Mouse (Mus musculus): Measurements from ENCODE around the gene Dcaf5.

Dcaf5 gene

DNA sequence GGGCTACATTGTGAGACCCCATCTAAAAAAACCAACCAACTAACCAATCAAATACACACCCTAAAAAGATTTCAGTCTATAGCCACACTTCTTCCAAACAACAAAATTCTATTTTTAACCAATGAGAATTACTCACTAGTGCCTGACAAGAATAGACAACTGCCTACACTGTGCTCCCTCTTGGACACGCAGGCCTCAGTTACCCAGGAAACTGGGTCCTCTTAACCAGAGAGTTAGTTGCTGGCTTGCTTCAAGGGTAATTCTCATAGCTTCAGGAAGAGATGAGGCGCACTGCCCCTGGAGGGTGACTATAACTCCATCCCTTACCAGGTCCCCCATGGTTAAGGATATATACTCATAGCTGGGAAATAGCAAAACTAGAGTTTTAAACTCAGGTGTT lies 95.5 kb downstream of the Dcaf5 start:
- DNase-seq (ENCODE audit: low spot score in 2 of 2): peak; percentile 15 to 42

GRCm38 (mm10) chr12:80334162-80334561 lies 102.2 kb downstream of the Dcaf5 start:
- DNase-seq (ENCODE audit: low spot score in 2 of 2): no peak

DNA sequence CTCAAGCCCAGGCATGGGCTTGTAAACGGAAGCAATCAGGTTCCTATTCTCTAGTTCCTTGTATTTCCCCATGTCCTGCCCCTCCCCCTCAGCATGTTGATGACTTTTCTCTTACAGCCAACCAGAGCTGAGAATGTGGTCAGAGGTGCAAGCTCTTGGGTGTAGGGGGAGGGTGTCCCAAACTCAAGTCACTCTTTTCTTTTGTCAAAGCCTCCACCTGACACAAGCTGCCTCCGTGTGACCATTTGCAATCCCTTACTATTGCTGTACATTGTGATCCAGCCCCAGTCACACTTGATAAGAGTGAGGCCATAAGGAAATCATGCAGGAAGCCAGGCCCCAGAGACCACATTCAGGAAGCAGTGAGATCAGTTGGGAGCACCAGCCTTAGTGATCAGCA lies 104.8 kb downstream of the Dcaf5 start:
- no peak for DNase-seq (ENCODE audit: low spot score in 2 of 2)

DNA sequence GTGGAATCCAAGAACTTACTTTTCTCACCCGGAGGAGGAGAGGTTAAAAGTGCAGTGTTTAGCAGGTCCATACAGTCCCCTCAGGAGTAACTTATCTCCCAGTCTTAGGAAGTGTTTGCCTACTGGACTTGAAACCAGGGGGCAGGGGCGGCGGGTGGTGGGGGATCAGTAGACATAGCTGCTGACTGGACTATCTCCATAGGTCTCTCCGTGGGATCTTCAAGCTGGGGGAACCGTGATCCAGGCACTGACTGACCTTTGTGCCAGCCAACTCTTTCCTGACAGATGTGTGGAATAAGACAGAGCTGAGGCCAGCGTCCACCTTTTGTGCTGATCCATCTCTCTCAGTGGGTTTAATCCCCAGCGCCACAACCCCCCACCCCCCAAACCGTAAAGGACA lies 105.6 kb downstream of the Dcaf5 start:
- no peak for DNase-seq (ENCODE audit: low spot score in 2 of 2)

GRCm38 (mm10) chr12:80329641-80330040 lies 106.8 kb downstream of the Dcaf5 start:
- no peak for DNase-seq (ENCODE audit: low spot score in 2 of 2)

DNA sequence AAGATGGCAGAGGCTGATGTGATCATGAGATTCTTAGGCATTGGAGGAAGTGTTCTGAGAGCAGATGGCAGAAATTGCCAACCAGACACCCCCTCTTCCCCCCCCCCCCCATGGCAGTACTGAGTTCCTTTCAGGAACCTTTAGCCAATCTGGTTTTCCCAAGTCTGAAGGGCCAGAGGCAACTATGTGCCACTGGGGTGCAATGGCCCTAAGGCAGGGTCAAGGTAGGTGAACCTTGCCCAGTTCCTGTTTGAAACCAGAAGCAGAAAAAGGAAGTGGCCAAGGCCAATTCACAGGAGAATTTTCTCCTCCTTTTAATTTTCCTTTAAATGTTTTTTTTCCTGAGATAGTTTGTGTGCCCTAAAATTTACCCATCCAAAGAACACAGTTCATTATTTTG lies 110.4 kb downstream of the Dcaf5 start:
- DNase-seq (ENCODE audit: low spot score in 2 of 2): no peak

- no peak for DNase-seq (ENCODE audit: low spot score in 2 of 2)
These were observed 111.6 kb downstream of the Dcaf5 start for GRCm38 (mm10) chr12:80324785-80325131.

DNA sequence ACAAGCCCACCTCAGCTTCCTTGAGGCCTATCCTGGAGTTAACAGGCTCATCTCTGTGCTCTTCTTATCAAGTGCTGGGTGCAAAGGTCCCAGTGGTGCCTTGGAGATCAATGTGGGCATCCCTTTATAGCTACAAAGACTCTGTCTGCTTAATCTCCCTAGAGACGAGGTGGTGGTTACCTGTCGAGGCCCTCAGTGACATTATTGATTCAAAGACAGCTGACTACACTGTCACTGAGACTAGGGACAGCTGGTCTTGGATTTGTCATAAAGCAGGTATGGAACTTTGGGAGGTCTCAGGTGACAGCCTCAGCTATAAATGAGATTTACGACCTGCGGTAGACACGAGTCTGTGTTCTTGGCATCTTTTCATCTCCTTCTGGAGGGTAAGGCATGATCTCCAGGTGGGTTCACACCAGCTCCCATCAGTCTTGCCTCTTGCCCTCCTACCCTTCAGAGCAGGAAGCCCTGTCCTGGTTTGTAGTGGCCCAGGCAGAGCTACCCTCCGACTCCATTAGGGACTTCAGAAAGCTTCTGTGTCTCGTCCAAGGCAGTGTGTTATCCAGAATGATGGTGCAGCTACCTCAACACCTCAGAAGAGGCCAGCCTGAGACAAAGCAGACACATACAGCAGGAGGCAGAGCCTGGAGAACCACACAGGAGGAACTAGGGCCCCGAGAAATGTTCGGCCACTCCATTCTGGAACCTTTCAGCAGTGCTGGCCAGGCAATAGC lies 112.2 kb downstream of the Dcaf5 start:
- no peak for DNase-seq (ENCODE audit: low spot score in 2 of 2)

- no peak for DNase-seq (ENCODE audit: low spot score in 2 of 2)
These were observed 112.9 kb downstream of the Dcaf5 start for GRCm38 (mm10) chr12:80323371-80324050.

DNA sequence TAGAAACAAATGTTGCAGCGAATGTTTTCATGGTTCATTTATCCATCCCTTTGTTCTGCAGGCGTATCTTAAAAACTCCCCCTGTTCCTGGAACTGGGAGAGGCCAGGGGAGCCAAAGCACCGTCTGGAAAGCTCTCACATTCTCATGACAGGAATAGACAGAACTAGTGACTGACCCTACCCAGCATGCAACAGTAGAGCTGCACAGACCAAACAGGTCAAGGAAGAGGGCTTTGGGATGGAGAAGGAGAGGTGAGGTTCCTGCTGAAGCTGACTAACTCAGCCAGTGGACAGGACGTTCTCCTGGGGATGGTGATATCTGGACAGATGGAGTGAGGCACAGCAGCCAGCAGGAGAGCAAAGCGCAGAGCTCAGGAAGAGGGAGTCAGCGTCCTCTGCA lies 113.9 kb downstream of the Dcaf5 start:
- no peak for DNase-seq (ENCODE audit: low spot score in 2 of 2)

DNA sequence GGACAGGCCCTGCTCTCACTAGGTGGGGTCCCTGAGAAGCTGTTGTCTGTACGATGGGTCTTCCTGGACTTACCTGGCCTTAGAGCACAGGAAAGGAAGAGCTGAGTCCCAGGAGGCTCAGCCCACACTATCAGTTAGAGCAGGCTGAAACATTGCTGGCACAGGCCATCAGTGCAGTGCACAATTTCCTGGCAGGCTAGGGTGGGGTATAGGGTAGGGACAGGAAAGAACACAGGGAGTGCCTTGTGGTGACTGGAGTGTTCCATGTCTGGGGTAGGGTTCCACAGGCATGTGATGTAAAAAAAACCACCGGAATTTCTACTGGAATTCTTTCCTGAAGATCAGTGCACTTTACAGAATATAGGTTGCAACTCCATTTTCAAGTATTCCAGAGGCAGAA lies 117.3 kb downstream of the Dcaf5 start:
- DNase-seq (ENCODE audit: low spot score in 2 of 2): no peak

- DNase-seq (ENCODE audit: low spot score in 2 of 2): no peak
These were observed 121.1 kb downstream of the Dcaf5 start for GRCm38 (mm10) chr12:80315321-80315720.

GRCm38 (mm10) chr12:80311959-80312669 lies 124.3 kb downstream of the Dcaf5 start:
- no peak for DNase-seq (ENCODE audit: low spot score in 2 of 2)

DNA sequence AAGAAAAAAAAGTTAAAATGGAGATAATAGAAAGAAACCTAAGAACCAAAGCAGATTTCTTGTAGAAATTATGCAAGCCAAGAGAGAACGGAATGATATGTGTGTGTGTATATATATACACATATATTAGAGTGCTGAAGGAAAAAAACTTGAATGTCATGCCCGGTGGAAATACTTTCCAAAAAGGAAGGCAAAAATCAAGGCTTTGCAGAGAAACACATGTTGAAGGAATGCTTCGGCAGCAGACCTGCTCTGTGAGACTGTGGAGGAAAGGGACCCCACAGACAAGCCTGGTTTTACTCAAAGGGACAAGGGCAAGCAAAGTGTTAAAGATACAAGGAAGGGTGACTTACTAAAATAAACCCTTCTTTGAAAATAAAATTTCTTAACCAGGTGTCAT lies 128.8 kb downstream of the Dcaf5 start:
- DNase-seq (ENCODE audit: low spot score in 2 of 2): no peak

DNA sequence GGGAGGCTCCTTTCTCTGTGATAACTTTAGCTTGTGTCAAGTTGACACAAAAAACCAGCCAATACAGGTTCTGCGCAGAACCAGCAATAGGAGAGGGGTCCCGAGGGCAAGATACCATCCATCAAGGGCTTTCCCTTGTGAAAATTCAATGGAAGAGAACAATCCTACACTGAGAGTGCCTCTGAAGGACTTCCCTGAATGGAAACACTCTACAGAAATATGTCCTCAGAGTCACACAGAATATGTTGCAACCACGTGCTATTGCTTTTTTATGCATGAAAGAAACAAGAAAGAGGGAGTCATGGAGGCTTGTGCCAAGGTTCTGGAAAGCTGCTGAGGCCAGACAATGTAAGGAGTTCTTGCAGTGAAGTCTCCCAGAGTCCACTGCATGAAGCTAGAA lies 131.9 kb downstream of the Dcaf5 start:
- no peak for DNase-seq (ENCODE audit: low spot score in 2 of 2)

- DNase-seq (ENCODE audit: low spot score in 2 of 2): no peak
These were observed 135.5 kb downstream of the Dcaf5 start for GRCm38 (mm10) chr12:80300833-80301456.

- no peak for DNase-seq (ENCODE audit: low spot score in 2 of 2)
These were observed 137.7 kb downstream of the Dcaf5 start for GRCm38 (mm10) chr12:80298714-80299113.

DNA sequence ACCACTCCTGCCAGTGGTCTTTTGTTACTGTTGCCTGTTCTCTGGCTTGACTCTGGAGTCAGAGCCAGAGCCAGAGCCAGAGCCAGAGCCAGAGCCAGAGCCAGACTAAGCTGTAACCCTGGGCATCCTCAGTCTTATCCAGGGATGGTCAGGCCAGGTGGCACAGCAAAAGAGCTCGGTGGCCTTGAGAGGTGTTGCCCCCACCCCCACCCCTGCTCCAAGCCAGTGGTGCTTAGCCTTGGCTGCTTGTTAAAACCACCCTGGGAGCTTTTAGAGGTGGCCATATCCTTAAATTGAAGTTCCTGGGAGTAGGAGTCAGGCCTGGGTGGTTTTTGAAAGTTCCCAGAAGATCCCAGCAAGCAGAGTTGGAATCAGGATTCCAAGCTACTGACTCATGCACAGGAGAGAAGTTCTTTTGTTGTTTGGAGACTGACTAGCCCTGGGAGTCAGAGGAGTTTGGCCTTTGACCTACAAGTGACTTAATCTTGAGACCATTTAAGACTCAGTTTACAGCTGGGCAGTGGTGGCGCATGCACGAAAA lies 144.4 kb downstream of the Dcaf5 start:
- no peak for DNase-seq (ENCODE audit: low spot score in 2 of 2)

- no peak for DNase-seq (ENCODE audit: low spot score in 2 of 2)
These were observed 145.4 kb downstream of the Dcaf5 start for GRCm38 (mm10) chr12:80290964-80291363.

DNA sequence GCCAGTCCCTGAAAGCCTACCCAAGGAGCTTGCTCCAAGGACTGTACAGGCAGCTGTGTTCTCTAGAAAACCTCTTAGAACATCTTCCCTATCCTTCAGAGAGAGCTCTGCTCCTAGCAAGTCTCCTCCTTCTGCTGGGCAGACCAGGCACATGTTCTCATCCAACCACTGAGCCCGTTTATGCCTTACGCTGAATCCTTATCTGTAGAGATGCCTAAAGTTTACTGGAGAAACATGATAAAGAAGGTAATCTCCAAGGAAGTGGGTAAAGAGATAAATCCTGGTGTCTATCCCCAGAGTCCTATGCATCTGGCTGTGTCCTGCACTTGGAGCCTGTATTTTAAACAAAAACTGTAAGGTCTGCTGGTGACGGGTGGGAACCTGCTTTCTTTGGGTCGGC lies 145.9 kb downstream of the Dcaf5 start:
- no peak for DNase-seq (ENCODE audit: low spot score in 2 of 2)

GRCm38 (mm10) chr12:80289722-80290121 lies 146.7 kb downstream of the Dcaf5 start:
- DNase-seq (ENCODE audit: low spot score in 2 of 2): no peak

GRCm38 (mm10) chr12:80285890-80286289 lies 150.5 kb downstream of the Dcaf5 start:
- DNase-seq (ENCODE audit: low spot score in 2 of 2): no peak
